Mouse (Mus musculus): ENCODE measurements at regions not wholly inside any gene's neighbourhood (a gene's known extent, or its start where the extent isn't known, plus 50 kb on each side); places are given as distances from the start of the nearest gene placed in this dataset.

GRCm38 (mm10) chr2:28352903-28353302, 93.7 kb upstream of the Ppp1r26 start:
- no peak for DNase-seq

- no peak for DNase-seq
Measured at GRCm38 (mm10) chr2:28362199-28362598, 84.4 kb upstream of the Ppp1r26 start.

GRCm38 (mm10) chr2:28364623-28365022, 82.0 kb upstream of the Ppp1r26 start:
- no peak for DNase-seq

GRCm38 (mm10) chr2:28365756-28366155, 80.8 kb upstream of the Ppp1r26 start:
- peak in 1 of 2 experiments; percentile 9 for DNase-seq

GRCm38 (mm10) chr2:28374838-28375237, 71.8 kb upstream of the Ppp1r26 start:
- peak; percentile 75 to 76 for DNase-seq

GRCm38 (mm10) chr2:28377948-28378822, 68.4 kb upstream of the Ppp1r26 start:
- no peak for DNase-seq

- no peak for DNase-seq
Measured at GRCm38 (mm10) chr2:28382051-28382802, 64.4 kb upstream of the Ppp1r26 start.

GRCm38 (mm10) chr2:28384875-28385274, 61.7 kb upstream of the Ppp1r26 start:
- DNase-seq, result no peak

- DNase-seq, result no peak
Measured at GRCm38 (mm10) chr2:28386784-28387183, 59.8 kb upstream of the Ppp1r26 start.

- peak; percentile 94 for DNase-seq
Measured at GRCm38 (mm10) chr2:28387422-28387836, 59.2 kb upstream of the Ppp1r26 start.

GRCm38 (mm10) chr2:28387926-28388325, 58.7 kb upstream of the Ppp1r26 start:
- peak in 1 of 2 experiments; percentile 65 for DNase-seq

GRCm38 (mm10) chr2:28389703-28390102, 56.9 kb upstream of the Ppp1r26 start:
- no peak for DNase-seq

GRCm38 (mm10) chr2:28395391-28395790, 51.2 kb upstream of the Ppp1r26 start:
- no peak for DNase-seq
